Mouse (Mus musculus) adrenal gland, postnatal 0 days (tissue): ENCODE data around the gene Magoh. TPM values are rescaled to one million over a fixed set of nuclear protein-coding genes. Genes with fewer than 3 reads are reported as not detected.

Experiments used
- polyA plus RNA-seq: library from polyadenylated mRNA; unstranded; fragments of >200 nt; fragmentation: Nextera tagmentation; extraction: Ambion mirVana; gene quantifications from 2 replicates; pipeline ENCODE4 v1.2.1, GENCODE M21; 2015

Magoh gene
- polyA plus RNA-seq = 223 and 356 TPM in 2 replicates

GRCm38 (mm10) chr4:107879254-107880050 lies at the start of gene Magoh:
Gene Magoh (plus strand): TSS chr4:107879755.

GRCm38 (mm10) chr4:107889731-107890432 lies 10.3 kb downstream of the Magoh start, which contains the start of gene 0610037L13Rik:
Gene 0610037L13Rik (plus strand): TSS chr4:107889813.

GRCm38 (mm10) chr4:107923145-107923802 lies 43.7 kb downstream of the Magoh start, which contains the start of gene Cpt2:
Gene Cpt2 (minus strand): TSS chr4:107923610.

Other genes starting within 250 kb of the Magoh start
- gene Dmrtb1, start 195.5 kb upstream of the Magoh start, polyA plus RNA-seq = not detected in 2 replicates
- gene Lrp8, start 77.5 kb upstream of the Magoh start, polyA plus RNA-seq = 1.8 and 3.2 TPM in 2 replicates
- 169 and 190 TPM in 2 replicates for gene 0610037L13Rik, start 10.1 kb downstream of the Magoh start, polyA plus RNA-seq
- gene Cpt2, start 43.9 kb downstream of the Magoh start, polyA plus RNA-seq = 48.6 and 92.1 TPM in 2 replicates
- gene Slc1a7, start 88.6 kb downstream of the Magoh start, polyA plus RNA-seq = 0.52 and 0.58 TPM in 2 replicates
- 6.5 and 20.0 TPM in 2 replicates for gene Podn, start 216.7 kb downstream of the Magoh start, polyA plus RNA-seq